Mouse (Mus musculus): ENCODE data around the gene Hist1h2an.

- TF ChIP-seq CTCF (IDR thresholded peaks at IDR 0.05; ENCODE audit: low read depth) (no peak), EP300 (optimal IDR thresholded peaks at IDR 0.05) (peak; percentile 45)
These were observed 7.9 kb downstream of the Hist1h2an start for GRCm38 (mm10) chr13:21778814-21779766.
